Mouse (Mus musculus) liver, embryonic 14.5 days (tissue): ENCODE data around the gene Ctla4. TPM values are rescaled to one million over a fixed set of nuclear protein-coding genes. Genes with fewer than 3 reads are reported as not detected.
A peak's percentile ranks its signal among the peaks of the same experiment; 100 is the strongest.

Experiments used
- ATAC-seq: fragments of 200-750 bp; cut with Nextera tagmentation; 2 replicates; pipeline ENCODE4 v1.8.0; 2017; ENCODE audit warnings: moderate number of reproducible peaks, mild to moderate bottlenecking, moderate library complexity; ENCODE audit not compliant: insufficient read depth
- DNase-seq, 3 experiments: peaks; one replicate each; pipeline ENCODE4 v3.0.0-alpha.2; 2012 to 2013; ENCODE audit warnings: low read depth in 3 of 3, low spot score in 3 of 3
- H3K27ac ChIP-seq: fragments of 300-500 bp; sonication (generic); 2 replicates; pipeline ENCODE4 v1.5.1; 2014; ENCODE audit warnings: moderate library complexity, mild to moderate bottlenecking, control low read depth, inconsistent platforms
- H3K27me3 ChIP-seq: fragments of 300-500 bp; sonication (generic); 2 replicates; pipeline ENCODE4 v1.6.1; 2014; ENCODE audit warnings: mild to moderate bottlenecking, low read length, moderate library complexity; ENCODE audit not compliant: control insufficient read depth, insufficient read depth
- H3K36me3 ChIP-seq: fragments of 300-500 bp; sonication (generic); replicated peaks from 2 replicates; pipeline ENCODE4 v1.6.1; 2014; ENCODE audit warnings: low read depth; ENCODE audit not compliant: control insufficient read depth, insufficient read depth
- H3K4me1 ChIP-seq, 2 experiments: fragments of 200-500 bp in 1 of 2; fragments of 300-500 bp in 1 of 2; sonication (generic) in 1 of 2; replicated peaks; 2 replicates each; pipeline ENCODE4 v1.6.1; 2012 to 2014; ENCODE audit warnings: antibody characterized with exemption in 1 of 2, inconsistent platforms in 1 of 2, low read length in 1 of 2; ENCODE audit not compliant: control insufficient read depth in 2 of 2, insufficient read depth in 2 of 2
- H3K4me2 ChIP-seq: fragments of 300-500 bp; sonication (generic); 2 replicates; pipeline ENCODE4 v1.6.1; 2014; ENCODE audit warnings: low read depth, mild to moderate bottlenecking, control low read depth, moderate library complexity
- H3K4me3 ChIP-seq, 2 experiments: fragments of 200-500 bp in 1 of 2; fragments of 300-500 bp in 1 of 2; sonication (generic) in 1 of 2; 2 replicates each; pipeline ENCODE4 v1.5.1; 2012 to 2014; ENCODE audit warnings: low read depth in 2 of 2, low read length in 2 of 2, mild to moderate bottlenecking in 2 of 2, control low read depth in 1 of 2, inconsistent platforms in 1 of 2, moderate library complexity in 1 of 2; ENCODE audit not compliant: insufficient read depth in 1 of 2
- H3K9ac ChIP-seq: fragments of 300-500 bp; sonication (generic); replicated peaks from 2 replicates; pipeline ENCODE4 v1.6.1; 2014; ENCODE audit warnings: mild to moderate bottlenecking, control low read depth, moderate library complexity
- H3K9me3 ChIP-seq: fragments of 300-500 bp; sonication (generic); 2 replicates; pipeline ENCODE4 v1.6.1; 2016; ENCODE audit warnings: low read length, mixed read lengths; ENCODE audit not compliant: control insufficient read depth
- CTCF ChIP-seq: IDR thresholded peaks from 2 replicates; pipeline ENCODE4 v1.5.1; 2016; ENCODE audit warnings: antibody characterized with exemption, low read depth, control low read depth
- EP300 ChIP-seq: IDR thresholded peaks from 2 replicates; pipeline ENCODE4 v1.6.1; 2016; ENCODE audit warnings: antibody characterized with exemption, low read depth
- WGBS: fragments of 180-500 bp; shearing (Covaris S2); extraction: QIAGEN DNeasy Blood & Tissue Kit; methylation state at CpG from one replicate; pipeline ENCODE4 v1.1.7; 2014; ENCODE audit not compliant: insufficient replicate concordance; 5-methylcytosine and 5-hydroxymethylcytosine counted together
- polyA plus RNA-seq, 2 experiments: library from polyadenylated mRNA; depleted of rRNA in 1 of 2; stranded (reverse) in 1 of 2; unstranded in 1 of 2; fragments of >200 nt; fragmentation: Nextera tagmentation in 1 of 2; extraction: Ambion mirVana in 1 of 2; gene quantifications; 2 replicates each; pipeline versions ENCODE4 v1.2.1 to v1.2.3; 2012 to 2014

Ctla4 gene
- polyA plus RNA-seq, 2 experiments = not detected

DNA sequence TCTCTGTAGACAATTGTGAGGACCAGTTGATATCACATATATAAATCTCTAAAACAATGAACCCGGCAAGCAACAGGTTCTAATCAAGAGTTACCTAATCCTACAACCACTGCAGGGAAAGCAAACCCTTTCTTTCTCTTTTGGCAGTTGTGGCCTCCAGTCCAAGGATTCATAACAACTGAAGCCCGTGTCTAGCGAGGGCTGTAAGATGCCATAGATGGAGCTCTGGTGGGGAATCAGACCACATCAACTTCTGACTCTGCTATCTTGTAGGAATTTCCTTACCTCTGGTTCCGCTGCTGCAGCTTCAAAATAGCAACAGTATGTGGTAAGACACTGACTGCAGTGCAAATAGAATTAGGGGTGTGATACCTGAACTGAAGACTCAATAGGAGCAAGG lies 72.4 kb downstream of the Ctla4 start:
- H3K4me1 ChIP-seq = no peaks in the 10 kb centered on the region
- no peak overlapping the region for H3K4me3 ChIP-seq
- 50% methylated on average over 4 of the region's 4 CpGs for WGBS
- H3K36me3 ChIP-seq = no peaks in the 10 kb centered on the region
- ATAC-seq = no peak
- H3K27ac ChIP-seq = no peak overlapping the region
- no peaks in the 10 kb centered on the region for H3K27me3 ChIP-seq
- no peak overlapping the region for H3K9ac ChIP-seq
- no peak for TF ChIP-seq EP300
- no peak for TF ChIP-seq CTCF
- no peak for DNase-seq
- no peaks in the 10 kb centered on the region for H3K9me3 ChIP-seq
- no peak overlapping the region for H3K4me2 ChIP-seq

DNA sequence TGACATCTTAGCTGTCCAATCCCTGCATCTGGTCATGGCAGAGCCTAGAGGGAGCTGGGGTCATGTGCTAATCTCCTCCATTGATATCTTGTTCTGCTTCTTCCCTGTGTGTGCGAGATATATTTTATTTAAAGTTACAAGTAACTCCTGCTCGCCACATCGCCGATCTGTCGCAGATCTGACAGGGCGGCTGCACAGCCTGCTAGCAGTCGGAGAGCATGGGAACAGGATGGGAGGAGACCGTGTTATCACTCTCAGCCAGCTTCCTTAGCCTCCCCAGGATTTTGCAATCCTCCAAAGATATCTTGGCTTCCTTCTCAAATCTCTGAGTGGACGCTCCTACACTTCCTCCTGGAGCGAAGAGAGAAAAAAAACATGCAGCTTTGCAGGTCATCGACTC lies 73.7 kb downstream of the Ctla4 start:
- Histone ChIP-seq H3K27me3 (no peaks in the 10 kb centered on the region), H3K27ac (no peak overlapping the region), H3K9me3 (no peaks in the 10 kb centered on the region), H3K36me3 (no peaks in the 10 kb centered on the region), H3K9ac (no peak overlapping the region), H3K4me3 (no peak overlapping the region), H3K4me1 (no peaks in the 10 kb centered on the region), H3K4me2 (peak overlapping the region; percentile 18; the same call in 1 of the 2 replicates)
- WGBS = 4% methylated on average over 11 of the region's 11 CpGs
- ATAC-seq (peak; percentile 51; the same call in 1 of the 2 replicates), DNase-seq (peak in 1 of 3 experiments; percentile 7)
- TF ChIP-seq CTCF (no peak), EP300 (no peak)

DNA sequence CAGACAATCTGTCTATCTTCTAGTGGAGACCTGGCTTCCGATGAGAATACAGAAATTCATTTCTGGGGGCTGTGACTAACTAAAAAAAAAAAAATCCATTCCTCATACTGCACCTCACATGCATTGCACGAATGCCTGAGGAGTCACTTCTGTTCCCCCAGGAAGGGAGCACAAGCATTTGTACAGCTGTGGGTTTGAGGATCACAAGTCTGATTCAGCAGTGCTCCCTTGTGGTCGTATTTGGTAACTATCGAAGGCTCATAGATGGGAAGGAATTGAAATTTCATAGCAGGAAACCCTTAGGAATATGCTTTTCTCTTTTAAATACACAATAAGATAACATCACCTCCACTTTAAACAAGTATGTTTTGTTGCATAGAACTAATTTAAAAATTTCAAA lies 74.3 kb downstream of the Ctla4 start:
- 12% methylated on average over 4 of the region's 4 CpGs for WGBS
- Histone ChIP-seq H3K27ac (no peak overlapping the region), H3K4me2 (no peak overlapping the region), H3K9me3 (no peaks in the 10 kb centered on the region), H3K9ac (no peak overlapping the region), H3K4me1 (no peaks in the 10 kb centered on the region), H3K4me3 (no peak overlapping the region), H3K27me3 (no peaks in the 10 kb centered on the region), H3K36me3 (no peaks in the 10 kb centered on the region)
- TF ChIP-seq CTCF (peak; percentile 46), EP300 (no peak)
- DNase-seq = peak in 1 of 3 experiments; percentile 5
- ATAC-seq = no peak

DNA sequence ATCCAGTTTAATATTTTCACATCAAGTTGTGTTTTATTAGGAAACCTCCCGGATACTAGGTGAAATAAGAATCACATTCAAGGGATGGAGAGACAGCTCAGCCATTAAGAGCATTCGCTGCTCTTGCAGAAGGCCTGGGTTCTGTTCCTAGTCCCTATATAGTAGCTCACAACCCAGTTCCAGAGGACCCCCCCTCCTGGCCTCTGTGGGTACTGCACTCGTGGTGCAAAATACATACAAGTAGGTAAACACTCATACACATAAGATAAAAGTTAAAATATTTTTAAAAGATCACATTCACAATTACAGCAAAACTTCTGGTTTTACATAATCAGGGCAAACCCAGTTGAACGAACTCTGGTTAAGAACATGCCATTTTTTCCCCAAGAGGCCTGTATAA lies 75.3 kb downstream of the Ctla4 start:
- 71% methylated on average over 4 of the region's 4 CpGs for WGBS

More for the DNA sequence above, 75.3 kb downstream of the Ctla4 start:
- H3K9me3 ChIP-seq = no peaks in the 10 kb centered on the region
- H3K9ac ChIP-seq = no peak overlapping the region
- H3K4me1 ChIP-seq = no peaks in the 10 kb centered on the region
- no peak for TF ChIP-seq EP300
- TF ChIP-seq CTCF = peak; percentile 31; the same call in 1 of the 2 replicates
- H3K36me3 ChIP-seq = no peaks in the 10 kb centered on the region
- no peak overlapping the region for H3K4me3 ChIP-seq
- H3K27ac ChIP-seq = no peak overlapping the region
- H3K4me2 ChIP-seq = no peak overlapping the region
- DNase-seq = no peak
- no peak for ATAC-seq
- no peaks in the 10 kb centered on the region for H3K27me3 ChIP-seq

Other genes with a start within 250 kb of the Ctla4 start
- 0.03 and 0.04 TPM in 2 replicates for gene Cd28, start 170.2 kb upstream of the Ctla4 start, polyA plus RNA-seq (2012; rRNA removed)
- 0.11 TPM in 1 of 2 replicates, not detected in the other for gene Cd28, start 170.2 kb upstream of the Ctla4 start, polyA plus RNA-seq (2014; fragmentation: Nextera tagmentation; extraction: Ambion mirVana)
- 0.21 and 0.41 TPM in 2 replicates for gene Icos, start 90.9 kb downstream of the Ctla4 start, polyA plus RNA-seq (2012; rRNA removed)
- gene Icos, start 90.9 kb downstream of the Ctla4 start, polyA plus RNA-seq (2014; fragmentation: Nextera tagmentation; extraction: Ambion mirVana) = 0.50 and 0.92 TPM in 2 replicates